Mouse (Mus musculus) myocyte (in vitro differentiated cells): Measurements from ENCODE around the gene Fstl4. TPM values are rescaled to one million over a fixed set of nuclear protein-coding genes. Genes with fewer than 3 reads are reported as not detected.

Experiments used
- H3K27me3 ChIP-seq: one replicate; pipeline ENCODE4 v1.6.1; 2011; ENCODE audit not compliant: control insufficient read depth, insufficient read depth, insufficient read length
- H3K36me3 ChIP-seq: one replicate; pipeline ENCODE4 v1.6.1; 2011; ENCODE audit not compliant: control insufficient read depth, insufficient read depth
- H3K4me2 ChIP-seq: one replicate; pipeline ENCODE4 v1.6.1; 2011; ENCODE audit warnings: low read depth, control low read depth
- H3K4me3 ChIP-seq: one replicate; pipeline ENCODE4 v1.5.1; 2011; ENCODE audit warnings: mild to moderate bottlenecking, control low read depth, moderate library complexity
- H3K79me2 ChIP-seq: one replicate; pipeline ENCODE4 v1.6.1; 2011; ENCODE audit not compliant: control insufficient read depth, insufficient read depth
- H3ac ChIP-seq: one replicate; pipeline ENCODE4 v1.6.1; 2011; ENCODE audit not compliant: control insufficient read depth, insufficient read length
- CEBPB ChIP-seq: IDR thresholded peaks from 2 replicates; pipeline ENCODE4 v1.6.1; 2011; ENCODE audit warnings: mild to moderate bottlenecking, moderate library complexity; ENCODE audit not compliant: poor library complexity, insufficient read depth, severe bottlenecking
- E2F4 ChIP-seq: IDR thresholded peaks from one replicate; pipeline ENCODE4 v1.6.1; 2011; ENCODE audit warnings: mild to moderate bottlenecking, control low read depth, moderate library complexity; ENCODE audit not compliant: insufficient read depth
- MAX ChIP-seq: IDR thresholded peaks from one replicate; pipeline ENCODE4 v1.6.1; 2011; ENCODE audit warnings: low read depth, mild to moderate bottlenecking, control low read depth
- MYOD1 ChIP-seq, 3 experiments: IDR thresholded peaks; one replicate each; pipeline ENCODE4 v1.6.1; 2011; ENCODE audit warnings: control low read depth in 2 of 3, low read depth in 2 of 3, mild to moderate bottlenecking in 2 of 3, moderate library complexity in 1 of 3; ENCODE audit not compliant: insufficient read length in 2 of 3, control insufficient read depth in 1 of 3
- MYOG ChIP-seq, 3 experiments: IDR thresholded peaks; one replicate each; pipeline ENCODE4 v1.6.1; 2011; ENCODE audit warnings: control low read depth in 2 of 3, low read depth in 2 of 3, mild to moderate bottlenecking in 2 of 3; ENCODE audit not compliant: insufficient read length in 2 of 3, control insufficient read depth in 1 of 3, insufficient read depth in 1 of 3
- POLR2A ChIP-seq: IDR thresholded peaks from one replicate; pipeline ENCODE4 v1.6.1; 2011; ENCODE audit warnings: low read depth, mild to moderate bottlenecking, control low read depth, moderate library complexity; ENCODE audit not compliant: insufficient read length
- POLR2AphosphoS2 ChIP-seq: IDR thresholded peaks from one replicate; pipeline ENCODE4 v1.6.1; 2011; ENCODE audit warnings: low read depth, control low read depth; ENCODE audit not compliant: insufficient read length
- REST ChIP-seq: IDR thresholded peaks from one replicate; pipeline ENCODE4 v1.6.1; 2011; ENCODE audit warnings: mild to moderate bottlenecking, control low read depth, moderate library complexity; ENCODE audit not compliant: insufficient read depth, insufficient read length
- SRF ChIP-seq: IDR thresholded peaks from one replicate; pipeline ENCODE4 v1.6.1; 2011; ENCODE audit warnings: low read depth; ENCODE audit not compliant: control insufficient read depth, insufficient read length
- TCF12 ChIP-seq: IDR thresholded peaks from one replicate; pipeline ENCODE4 v1.6.1; 2011; ENCODE audit warnings: mild to moderate bottlenecking, control low read depth; ENCODE audit not compliant: poor library complexity, insufficient read depth, severe bottlenecking
- TCF3 ChIP-seq: IDR thresholded peaks from one replicate; pipeline ENCODE4 v1.6.1; 2011; ENCODE audit warnings: low read depth, control low read depth; ENCODE audit not compliant: insufficient read length
- USF1 ChIP-seq: IDR thresholded peaks from one replicate; pipeline ENCODE4 v1.6.1; 2011; ENCODE audit warnings: low read depth, mild to moderate bottlenecking, control low read depth, moderate library complexity
- polyA plus RNA-seq: library from polyadenylated mRNA; unstranded; fragments of >200 nt; fragmentation: generic; extraction: Trizol; gene quantifications from one replicate; pipeline ENCODE4 v1.2.1, GENCODE M21; 2012; ENCODE audit warnings: missing spikeins

Gene Fstl4
- polyA plus RNA-seq, 1 experiment, result not detected

DNA sequence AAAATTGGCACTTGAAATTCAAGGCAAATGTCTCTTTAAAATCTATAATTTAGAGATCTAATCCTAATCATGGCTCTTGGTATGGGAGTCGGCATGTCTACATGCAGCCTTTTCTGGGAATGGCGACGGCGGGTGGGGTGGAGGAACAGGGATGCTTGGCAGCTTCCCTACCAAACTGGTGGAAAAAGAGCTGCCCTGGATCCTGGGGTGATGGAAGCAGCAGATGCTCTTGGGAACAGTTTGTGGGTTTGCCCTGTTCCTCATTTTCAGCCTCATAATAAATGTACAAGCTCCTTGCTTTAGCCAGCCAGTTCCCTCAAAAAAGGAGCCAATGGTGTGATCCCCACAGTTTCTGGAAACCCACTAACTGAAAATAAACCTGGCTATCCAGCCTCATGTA lies 163.9 kb downstream of the Fstl4 start:
- Histone ChIP-seq H3K27me3 (no peaks in the 10 kb centered on the region), H3K4me2 (no peak overlapping the region), H3K79me2 (no peaks in the 10 kb centered on the region), H3ac (no peak overlapping the region), H3K4me3 (no peak overlapping the region), H3K36me3 (no peaks in the 10 kb centered on the region)
- no peak for TF ChIP-seq POLR2AphosphoS2
- no peak for TF ChIP-seq TCF12
- no peak for TF ChIP-seq REST
- no peak for TF ChIP-seq SRF
- TF ChIP-seq TCF3, result no peak
- TF ChIP-seq USF1, result no peak
- TF ChIP-seq CEBPB, result no peak
- no peak for TF ChIP-seq MYOG (IDR thresholded peaks at IDR 0.05; ENCODE audit: control insufficient read depth in 1 of 3, insufficient read depth in 1 of 3, insufficient read length in 2 of 3, low read depth in 2 of 3)

DNA sequence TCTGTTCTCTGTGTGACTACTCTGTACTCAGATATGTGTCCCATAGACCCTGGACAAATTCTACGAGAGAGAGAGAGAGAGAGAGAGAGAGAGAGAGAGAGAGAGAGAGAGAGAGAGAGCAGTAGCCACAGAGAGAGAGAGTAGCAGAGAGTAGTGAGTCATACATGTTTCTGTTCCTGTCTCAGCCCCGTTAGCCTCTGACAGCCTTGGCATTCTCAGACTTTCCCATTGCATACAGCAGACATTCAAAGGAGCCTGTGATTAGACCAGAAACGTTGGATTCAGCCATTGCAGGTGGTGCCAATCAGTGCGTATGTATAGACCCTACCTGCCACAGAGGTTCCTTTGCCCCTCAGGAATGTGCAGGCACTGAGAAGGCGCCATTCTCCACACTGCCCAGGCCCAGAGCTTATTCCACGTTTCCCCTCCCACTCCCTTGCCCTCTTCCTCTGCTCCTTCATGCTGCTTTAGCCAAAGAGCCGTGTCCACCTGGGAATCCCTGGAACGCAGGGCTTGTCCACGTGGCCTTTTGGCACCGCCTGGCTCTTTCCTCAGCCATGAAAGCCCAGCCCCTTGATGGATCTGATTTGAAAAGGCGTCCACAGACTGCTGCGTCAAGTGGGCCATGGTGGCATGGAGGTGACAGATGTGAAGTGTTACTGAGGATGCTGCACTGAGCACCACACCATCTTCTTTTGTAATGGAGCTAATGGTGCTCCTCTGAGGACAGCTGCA lies 175.1 kb downstream of the Fstl4 start:
- no peak overlapping the region for H3K4me2 ChIP-seq
- H3K27me3 ChIP-seq, result peaks cover 5% of the 10 kb centered on the region
- H3ac ChIP-seq, result no peak overlapping the region
- TF ChIP-seq REST, result no peak
- no peak for TF ChIP-seq TCF3
- no peak for TF ChIP-seq SRF
- TF ChIP-seq MYOG (IDR thresholded peaks at IDR 0.05; ENCODE audit: control insufficient read depth in 1 of 3, insufficient read depth in 1 of 3, insufficient read length in 2 of 3, low read depth in 2 of 3), result no peak
- TF ChIP-seq CEBPB, result no peak
- TF ChIP-seq MYOD1 (IDR thresholded peaks at IDR 0.05; ENCODE audit: control insufficient read depth in 1 of 3, insufficient read length in 2 of 3, low read depth in 2 of 3), result no peak
- no peak for TF ChIP-seq TCF12
- TF ChIP-seq POLR2AphosphoS2, result no peak
- no peak for TF ChIP-seq MAX
- no peak for TF ChIP-seq USF1
- TF ChIP-seq POLR2A, result no peak
- no peak for TF ChIP-seq E2F4
- H3K4me3 ChIP-seq, result no peak overlapping the region
- no peaks in the 10 kb centered on the region for H3K79me2 ChIP-seq
- H3K36me3 ChIP-seq, result no peaks in the 10 kb centered on the region

DNA sequence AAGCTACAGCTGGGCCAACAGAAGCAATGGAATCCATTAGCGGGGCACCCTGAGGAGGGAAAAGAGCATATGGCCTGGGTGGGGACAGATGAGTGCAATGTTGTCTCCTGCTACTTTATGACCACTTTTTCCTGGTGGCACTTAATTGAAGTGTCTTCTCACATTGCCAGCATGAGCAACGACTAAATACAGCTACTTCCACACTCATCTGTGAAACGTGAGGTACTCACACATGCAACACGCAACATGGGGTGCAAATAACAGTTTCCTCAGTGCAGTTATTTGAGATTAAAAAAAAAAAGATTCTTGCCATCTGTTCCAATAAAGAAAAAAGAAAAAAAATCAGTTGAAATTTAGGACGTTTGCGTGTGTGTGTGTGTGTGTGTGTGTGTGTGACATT lies 178.5 kb downstream of the Fstl4 start:
- Histone ChIP-seq H3K36me3 (no peaks in the 10 kb centered on the region), H3K4me3 (no peak overlapping the region), H3ac (no peak overlapping the region), H3K79me2 (no peaks in the 10 kb centered on the region), H3K4me2 (no peak overlapping the region), H3K27me3 (peaks cover 5% of the 10 kb centered on the region)
- no peak for TF ChIP-seq USF1

DNA sequence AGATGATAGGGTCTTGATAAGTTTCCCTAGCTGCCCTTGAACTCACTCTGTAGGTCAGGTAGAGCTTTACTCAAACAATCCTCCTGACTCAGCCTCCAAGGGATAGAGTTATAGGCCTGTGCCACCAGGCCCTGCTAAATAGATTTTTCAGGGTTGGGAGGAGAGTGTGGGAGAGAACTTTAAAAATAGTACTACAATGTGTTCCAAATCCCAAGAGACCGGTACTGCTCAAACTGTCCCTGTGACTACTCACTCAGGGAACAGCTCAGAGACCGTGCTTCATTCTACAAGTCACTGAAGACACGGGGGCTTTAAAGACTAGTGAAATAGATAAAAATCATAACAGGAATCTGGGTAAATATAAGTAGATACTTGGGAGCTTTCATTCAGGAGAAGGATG lies 190.6 kb downstream of the Fstl4 start:
- Histone ChIP-seq H3K4me2 (no peak overlapping the region), H3K27me3 (no peaks in the 10 kb centered on the region), H3K79me2 (no peaks in the 10 kb centered on the region), H3K4me3 (no peak overlapping the region), H3ac (no peak overlapping the region), H3K36me3 (no peaks in the 10 kb centered on the region)
- TF ChIP-seq CEBPB (no peak), USF1 (no peak), TCF12 (no peak), MAX (no peak), POLR2AphosphoS2 (no peak), E2F4 (no peak), TCF3 (no peak), MYOG (IDR thresholded peaks at IDR 0.05; ENCODE audit: control insufficient read depth in 1 of 3, insufficient read depth in 1 of 3, insufficient read length in 2 of 3, low read depth in 2 of 3) (no peak), REST (no peak), MYOD1 (IDR thresholded peaks at IDR 0.05; ENCODE audit: control insufficient read depth in 1 of 3, insufficient read length in 2 of 3, low read depth in 2 of 3) (no peak)

DNA sequence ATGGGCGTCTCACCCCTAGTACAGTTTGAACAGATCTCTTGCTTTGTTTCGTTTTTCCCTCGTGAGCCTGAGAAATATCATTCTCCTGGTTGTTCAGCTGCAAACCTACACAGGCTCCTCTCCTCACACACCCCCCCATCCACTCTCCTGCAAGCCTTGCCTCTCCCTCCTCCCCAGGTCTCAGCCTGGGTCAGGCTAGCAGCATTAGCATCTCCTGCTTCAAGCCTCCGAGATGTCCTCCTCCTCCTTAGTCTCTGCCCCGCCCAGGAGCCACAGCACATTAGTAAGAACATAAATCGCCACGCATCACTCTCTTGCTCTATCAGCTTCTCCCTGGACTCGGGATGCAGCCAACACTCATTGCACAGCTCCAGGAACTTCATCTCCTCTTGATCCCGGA lies 204.4 kb downstream of the Fstl4 start:
- H3K27me3 ChIP-seq, result peaks cover 2% of the 10 kb centered on the region
- TF ChIP-seq MYOG (IDR thresholded peaks at IDR 0.05; ENCODE audit: control insufficient read depth in 1 of 3, insufficient read depth in 1 of 3, insufficient read length in 2 of 3, low read depth in 2 of 3), result no peak
- TF ChIP-seq TCF3, result no peak
- TF ChIP-seq MYOD1 (IDR thresholded peaks at IDR 0.05; ENCODE audit: control insufficient read depth in 1 of 3, insufficient read length in 2 of 3, low read depth in 2 of 3), result no peak
- no peak for TF ChIP-seq CEBPB
- TF ChIP-seq TCF12, result no peak
- no peak for TF ChIP-seq POLR2AphosphoS2
- no peak for TF ChIP-seq E2F4
- TF ChIP-seq USF1, result no peak
- no peak for TF ChIP-seq SRF
- no peaks in the 10 kb centered on the region for H3K36me3 ChIP-seq
- H3ac ChIP-seq, result no peak overlapping the region
- no peak overlapping the region for H3K4me3 ChIP-seq
- H3K79me2 ChIP-seq, result no peaks in the 10 kb centered on the region
- no peak overlapping the region for H3K4me2 ChIP-seq
